Mouse (Mus musculus): ENCODE measurements at regions not wholly inside any gene's neighbourhood (a gene's known extent, or its start where the extent isn't known, plus 50 kb on each side); places are given as distances from the start of the nearest gene placed in this dataset.

- TF ChIP-seq CTCF (IDR thresholded peaks at IDR 0.05; ENCODE audit: control insufficient read depth, insufficient read depth, insufficient read length) (no peak), USF1 (IDR thresholded peaks at IDR 0.05; ENCODE audit: low read depth) (no peak), MAX (IDR thresholded peaks at IDR 0.05) (no peak)
Observed at GRCm38 (mm10) chr12:92779695-92780292, 930.8 kb upstream of the Sel1l start.

Data from C2C12 (cell line).